Mouse (Mus musculus) CD4-positive, CD25-positive, alpha-beta regulatory T cell, adult 2 months (primary cell): ENCODE results near the gene Sfi1.
"Not testable (repeated sequence)": the region's sequence is repeated elsewhere in the genome, so short reads cannot be mapped to it uniquely, and the experiment has no call there.

Experiments
- DNase-seq: peaks from one replicate; pipeline ENCODE4 v3.0.0-alpha.2; 2012; ENCODE audit warnings: low read depth, low spot score

The Sfi1 gene

DNA sequence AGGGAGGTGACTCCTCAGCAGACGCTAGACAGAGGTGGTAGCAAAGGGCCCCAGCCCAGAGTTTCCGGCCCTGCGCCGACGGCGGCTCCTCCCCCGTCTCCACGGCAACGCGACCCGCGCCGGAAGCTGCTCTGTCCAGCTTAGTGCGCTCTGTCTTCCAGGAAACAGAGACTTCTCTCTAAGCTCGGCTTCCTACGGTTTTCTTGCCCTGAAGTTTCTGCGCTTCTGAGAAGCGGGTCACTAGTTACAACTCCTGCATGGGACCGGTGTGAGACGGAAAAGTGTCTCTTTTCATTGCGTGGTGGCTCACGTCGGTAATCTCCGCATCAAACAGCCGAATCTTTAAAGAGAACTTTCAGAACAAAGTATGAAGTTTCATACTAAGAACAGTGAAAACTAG lies at the start of gene Sfi1:
Gene Sfi1, minus strand, starts transcription at position 101 of the 400 bp plus-strand sequence.
- no peak for DNase-seq

GRCm38 (mm10) chr11:3242395-3242794 lies 49.1 kb upstream of the Sfi1 start:
- no peak for DNase-seq

DNA sequence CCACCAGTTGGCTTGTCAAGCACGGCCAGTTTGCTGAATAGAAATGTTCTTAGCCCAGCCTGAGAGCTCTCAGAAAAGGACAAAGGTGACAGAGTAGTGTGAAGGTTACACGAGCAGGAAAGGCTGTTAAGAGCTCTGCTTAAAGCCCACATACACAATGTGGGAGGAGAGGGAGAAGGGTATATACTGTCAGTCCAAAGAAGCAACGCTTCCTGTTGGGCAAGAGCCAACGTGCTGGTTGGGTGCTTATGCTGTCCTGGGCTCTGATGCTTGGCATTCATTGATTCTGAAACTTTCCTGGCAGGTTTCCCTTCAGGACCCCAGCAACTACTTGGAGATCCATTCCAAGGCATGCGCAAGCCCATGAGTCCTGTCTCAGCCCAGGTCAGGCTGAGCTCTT lies 42.0 kb upstream of the Sfi1 start:
- no peak for DNase-seq

DNA sequence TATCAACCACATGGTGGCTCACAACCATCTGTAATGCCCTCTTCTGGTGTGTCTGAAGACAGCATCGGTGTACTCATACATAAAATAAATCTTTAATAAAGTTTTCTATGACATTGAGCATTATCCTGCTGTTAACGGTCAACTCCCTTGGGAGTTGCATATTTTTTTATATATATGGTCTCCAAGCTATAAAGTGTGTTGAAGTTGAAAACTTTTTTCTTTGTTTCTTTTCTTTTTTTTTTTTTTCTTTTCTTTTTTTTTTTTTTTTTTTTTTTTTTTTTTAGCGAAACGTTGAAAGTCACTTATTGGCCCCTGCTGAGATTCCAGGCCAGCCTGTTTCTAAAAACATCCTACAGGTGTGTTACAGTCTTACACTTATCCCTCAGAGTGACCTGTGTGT lies 40.4 kb upstream of the Sfi1 start:
- DNase-seq: no peak

DNA sequence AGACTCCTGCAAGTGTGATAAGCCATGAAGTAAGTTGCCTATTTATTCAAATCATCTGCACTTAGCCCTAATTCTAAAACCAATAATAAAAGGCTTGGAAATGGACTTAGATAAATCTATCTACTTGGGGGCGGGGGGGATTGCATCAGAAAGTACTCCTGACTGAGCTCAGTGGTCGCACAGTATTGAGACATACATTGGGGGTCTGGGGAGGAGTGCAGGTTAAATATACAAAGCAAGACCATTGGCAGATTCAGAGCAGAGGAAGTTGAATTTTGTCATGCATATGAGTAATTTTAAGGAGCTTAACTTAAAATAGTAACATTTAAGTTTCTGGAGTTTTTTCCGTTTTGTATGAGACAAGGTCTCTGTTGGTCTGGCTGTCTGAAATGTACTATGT lies 39.0 kb upstream of the Sfi1 start:
- DNase-seq: no peak

- DNase-seq: peak; percentile 37
These were observed 33.9 kb upstream of the Sfi1 start for GRCm38 (mm10) chr11:3227113-3227512.

GRCm38 (mm10) chr11:3223105-3223504 lies 29.8 kb upstream of the Sfi1 start:
- DNase-seq: peak; percentile 9

DNA sequence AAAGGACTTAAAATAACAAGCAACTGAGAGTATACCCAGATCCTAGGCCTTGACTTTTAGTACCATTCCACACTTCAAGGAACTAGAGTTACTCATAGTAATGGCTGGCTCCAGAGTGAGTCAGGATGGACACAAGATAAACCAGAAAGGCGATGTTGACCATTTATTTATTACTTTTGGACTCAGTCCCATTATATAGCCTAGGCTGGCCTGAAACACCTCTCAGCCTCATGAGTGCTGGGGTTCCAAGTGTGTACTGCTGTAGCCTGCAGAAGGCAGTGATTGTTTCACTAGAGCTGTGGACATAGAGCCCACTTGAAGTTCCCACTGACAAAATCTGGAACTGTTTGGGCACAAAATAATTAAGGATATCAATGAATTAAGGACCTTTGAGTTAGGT lies 19.3 kb upstream of the Sfi1 start:
- DNase-seq: no peak

DNA sequence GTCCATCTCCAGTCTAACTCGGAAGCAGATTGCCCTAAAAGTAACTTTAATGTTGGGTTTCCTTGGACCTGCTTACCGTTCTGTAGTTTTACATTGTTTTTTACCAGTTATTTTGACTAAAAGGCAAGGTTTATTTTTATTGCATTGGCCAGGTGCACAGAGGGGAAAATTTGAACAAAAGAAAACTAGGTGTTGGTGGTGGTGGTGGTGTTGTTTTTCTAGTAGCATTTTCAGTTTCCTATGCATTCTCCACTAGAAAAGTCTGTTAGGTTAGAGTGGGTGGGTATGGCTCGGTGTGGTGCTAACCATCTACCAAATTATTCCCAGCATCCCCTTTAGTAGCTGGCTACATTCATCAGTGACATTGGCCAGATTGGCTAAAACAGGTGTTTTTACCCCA lies 13.5 kb upstream of the Sfi1 start:
- no peak for DNase-seq

GRCm38 (mm10) chr11:3205207-3205606 lies 11.9 kb upstream of the Sfi1 start:
- no peak for DNase-seq

- DNase-seq: no peak
These were observed 10.5 kb upstream of the Sfi1 start for GRCm38 (mm10) chr11:3203771-3204170.

DNA sequence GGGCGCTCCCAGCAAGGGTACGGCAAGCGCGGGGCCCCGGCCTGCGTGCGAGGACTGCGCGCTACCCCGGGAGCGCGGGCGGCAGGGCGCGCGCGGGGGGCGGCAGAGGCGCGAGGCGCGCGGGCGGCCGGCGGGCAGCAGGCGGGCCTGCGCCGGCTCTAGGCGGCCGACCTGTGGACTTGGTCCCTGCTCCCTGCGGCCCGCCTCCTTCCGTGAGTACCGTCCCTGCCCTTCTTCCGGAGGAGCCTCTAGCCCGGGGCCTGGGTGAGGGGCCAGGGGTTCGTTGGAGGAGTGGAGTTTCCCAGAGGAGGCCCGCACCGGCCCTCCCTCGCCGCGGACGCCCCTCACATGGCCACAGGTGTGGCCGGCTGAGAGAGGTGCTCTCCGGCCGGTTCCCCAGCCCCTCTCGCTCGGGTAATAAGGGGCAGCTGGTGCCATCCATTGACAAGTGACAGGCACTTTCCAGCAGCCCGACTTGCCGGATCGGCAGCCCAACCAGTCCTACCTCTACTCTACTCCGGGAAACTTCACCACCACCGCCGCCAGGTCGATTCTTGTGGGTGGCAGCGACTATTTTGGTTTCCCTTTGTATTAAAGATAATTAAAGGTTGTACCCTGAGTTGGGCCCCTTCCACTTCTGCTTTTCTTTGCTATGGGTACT lies 9.6 kb upstream of the Sfi1 start:
- peak; percentile 69 for DNase-seq

- DNase-seq: peak; percentile 92
These were observed 9.0 kb upstream of the Sfi1 start, which contains the start of gene Eif4enif1 for GRCm38 (mm10) chr11:3202231-3202701. TSS of gene Eif4enif1 (plus strand) at chr11:3202392.

- DNase-seq: no peak
These were observed 8.3 kb upstream of the Sfi1 start for GRCm38 (mm10) chr11:3201326-3202230.

DNA sequence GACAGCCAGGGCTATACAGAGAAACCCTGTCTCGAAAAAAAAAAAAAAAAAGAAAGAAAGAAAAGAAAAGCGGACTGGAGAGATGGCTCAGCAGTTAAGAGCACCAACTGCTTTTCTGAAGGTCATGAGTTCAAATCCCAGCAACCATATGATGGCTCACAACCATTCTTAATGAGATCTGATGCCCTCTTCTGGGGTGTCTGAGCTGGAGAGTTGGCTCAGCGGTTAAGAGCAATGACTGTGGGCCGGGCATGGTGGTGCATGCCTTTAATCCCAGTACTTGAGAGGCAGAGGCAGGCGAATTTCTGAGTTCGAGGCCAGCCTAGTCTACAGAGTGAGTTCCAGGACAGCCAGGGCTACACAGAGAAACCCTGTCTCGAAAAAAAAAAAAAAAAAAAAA lies 7.4 kb upstream of the Sfi1 start:
- DNase-seq: not testable (repeated sequence)

DNA sequence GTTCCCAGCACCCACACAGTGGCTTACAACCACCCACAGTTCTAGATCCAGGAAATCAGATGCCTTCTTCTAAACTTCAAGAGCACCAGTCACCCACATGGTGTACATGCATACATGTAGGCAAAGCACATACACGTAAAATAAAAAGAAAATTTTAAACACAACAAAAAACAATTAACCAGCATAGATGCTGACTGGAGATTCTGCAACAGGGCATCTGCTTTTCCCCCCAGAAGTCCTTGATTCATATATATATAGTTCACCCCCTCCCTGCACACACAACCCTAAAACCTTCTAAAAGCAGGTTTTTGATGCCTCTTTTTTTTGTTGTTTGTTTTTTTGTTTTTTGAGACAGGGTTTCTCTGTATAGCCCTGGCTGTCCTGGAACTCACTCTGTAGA lies 10.6 kb downstream of the Sfi1 start:
- not testable (repeated sequence) for DNase-seq

DNA sequence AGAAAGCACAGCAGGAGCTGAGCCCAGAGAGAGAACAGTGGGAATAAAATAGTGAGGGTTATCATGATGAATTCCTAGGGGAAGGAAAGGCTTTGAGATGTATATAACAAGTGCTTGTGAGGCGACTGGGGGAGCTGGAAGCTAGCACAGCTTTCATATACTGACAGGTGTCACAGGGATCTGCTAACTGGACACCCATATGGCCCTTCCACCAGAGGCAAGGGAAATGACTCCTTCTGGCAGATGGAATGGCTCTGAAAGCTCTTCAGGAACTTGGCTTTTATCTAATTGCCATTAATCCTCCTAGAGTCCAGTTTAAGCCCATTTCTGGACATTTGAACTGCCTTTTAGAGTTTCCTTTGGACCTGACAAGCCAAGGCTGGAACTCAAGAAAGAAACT lies 11.3 kb downstream of the Sfi1 start:
- not testable (repeated sequence) for DNase-seq

GRCm38 (mm10) chr11:3181250-3181649 lies 12.0 kb downstream of the Sfi1 start:
- peak; percentile 53 for DNase-seq

- DNase-seq: not testable (repeated sequence)
These were observed 12.6 kb downstream of the Sfi1 start for GRCm38 (mm10) chr11:3180510-3181160.

DNA sequence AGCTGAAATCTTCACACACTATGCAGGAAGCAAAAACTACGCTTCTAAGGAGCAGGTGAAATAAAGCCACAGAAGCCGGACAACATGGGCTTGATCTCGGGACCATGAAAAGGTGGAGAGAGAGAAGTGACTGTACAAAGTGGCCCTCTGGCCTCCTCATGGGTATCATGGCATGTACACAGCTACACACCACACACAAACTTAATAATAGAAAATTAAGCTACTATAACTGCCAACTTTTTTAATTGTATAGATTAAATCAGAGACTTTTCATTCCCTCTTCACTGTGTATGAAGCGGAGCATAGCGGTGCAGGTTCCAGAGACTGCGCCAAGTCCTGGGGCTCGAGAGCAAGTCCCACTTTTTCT lies 13.6 kb downstream of the Sfi1 start:
- not testable (repeated sequence) for DNase-seq

DNA sequence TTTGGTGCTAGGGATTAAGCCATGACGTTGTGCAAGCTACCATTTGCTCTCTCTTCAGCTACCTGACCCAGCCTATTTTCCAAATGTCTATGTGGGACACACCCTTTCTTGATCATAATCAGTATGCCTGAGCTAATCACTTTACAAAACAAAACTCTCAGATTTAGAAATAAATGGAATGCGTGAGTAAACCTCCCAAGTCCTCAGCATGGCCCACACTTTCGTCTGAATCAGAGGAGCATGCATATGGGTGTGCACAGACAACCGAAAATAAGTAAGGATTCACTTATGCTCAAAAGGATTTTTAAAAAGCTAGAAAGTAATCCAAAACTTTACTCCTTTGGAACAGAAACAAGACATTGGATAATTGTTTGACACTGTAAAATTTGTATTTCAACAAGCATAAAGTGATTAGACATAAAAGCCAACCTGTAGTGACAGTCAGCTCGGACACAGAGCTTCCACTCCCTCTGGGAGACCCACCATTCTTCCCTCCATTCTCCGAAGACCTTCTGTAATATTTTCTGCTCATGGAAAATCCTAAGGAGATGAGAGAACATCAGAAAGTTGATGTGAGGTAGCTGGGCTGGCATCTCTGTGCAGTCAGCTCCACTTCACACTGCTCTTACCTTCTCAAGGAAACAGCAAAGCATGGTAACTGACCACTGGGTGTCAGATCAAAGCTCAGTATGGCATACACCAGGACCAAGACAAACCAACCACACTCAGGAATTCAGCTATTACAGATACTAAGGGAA lies 14.1 kb downstream of the Sfi1 start:
- peak; percentile 17 for DNase-seq
